In genomic region chr5:92321631-92322400, GRCm38 (mm10) we compare ENCODE assay signal across 23 mouse cellular contexts. TPM values are rescaled to one million over a fixed set of nuclear protein-coding genes. Genes with fewer than 3 reads are reported as not detected.
DNase-seq lines count a peak whose midpoint lies in the region; ATAC-seq and TF ChIP-seq lines count a peak whose summit lies in the region.
"Had no signal": no experiment of that assay in that cellular context is flagged by ENCODE, and none has a peak within 500 bp of the region (broad histone marks: within the 10 kb centered on the region; RNA-seq: fewer than 3 reads in every experiment).

No protein-coding gene starts in this region.

- H3K4me2 ChIP-seq in intestine, embryonic 16.5 days (ENCODE audit: low read depth, low read length): no peak overlapping the region
- no peak overlapping the region for H3K4me2 ChIP-seq in intestine, embryonic 15.5 days (replicated peaks)
- H3K4me2 ChIP-seq in liver, postnatal 0 days (ENCODE audit: low read depth, low read length): no peak overlapping the region
- H3K4me2 ChIP-seq in liver, embryonic 12.5 days: no peak overlapping the region
- H3K4me2 ChIP-seq: hindbrain, embryonic 15.5 days; liver, embryonic 13.5 days; midbrain, embryonic 12.5 days had no signal

- TF ChIP-seq EP300 in liver, postnatal 0 days (IDR thresholded peaks at IDR 0.05; ENCODE audit: low read depth): no peak

- H3K9ac ChIP-seq in intestine, embryonic 16.5 days (ENCODE audit: low read depth, low read length): no peak overlapping the region
- no peak overlapping the region for H3K9ac ChIP-seq in intestine, embryonic 15.5 days
- no peak overlapping the region for H3K9ac ChIP-seq in liver, postnatal 0 days (replicated peaks)
- H3K9ac ChIP-seq in liver, embryonic 12.5 days: no peak overlapping the region
- H3K9ac ChIP-seq: hindbrain, embryonic 15.5 days; liver, embryonic 13.5 days; midbrain, embryonic 12.5 days had no signal

- 48% methylated on average over 8 of the region's 8 CpGs for WGBS in intestine, embryonic 16.5 days
- WGBS in intestine, embryonic 15.5 days: 36% methylated on average over 8 of the region's 8 CpGs
- WGBS in liver, postnatal 0 days (ENCODE audit: insufficient replicate concordance): 61% methylated on average over 8 of the region's 8 CpGs
- WGBS in liver, embryonic 12.5 days (ENCODE audit: insufficient replicate concordance): 57% methylated on average over 8 of the region's 8 CpGs

- peak; percentile 28; the same call in 1 of the 2 replicates for TF ChIP-seq CTCF in liver, postnatal 0 days (IDR thresholded peaks at IDR 0.05; ENCODE audit: low read depth)

- no peaks in the 10 kb centered on the region for H3K27me3 ChIP-seq in intestine, embryonic 16.5 days (replicated peaks; ENCODE audit: control insufficient read depth, insufficient read depth, low read length)
- H3K27me3 ChIP-seq in intestine, embryonic 15.5 days (replicated peaks): no peaks in the 10 kb centered on the region
- H3K27me3 ChIP-seq in liver, postnatal 0 days (ENCODE audit: insufficient read depth, low read length): no peaks in the 10 kb centered on the region
- no peaks in the 10 kb centered on the region for H3K27me3 ChIP-seq in liver, embryonic 12.5 days (replicated peaks)
- H3K27me3 ChIP-seq: hindbrain, embryonic 15.5 days; liver, embryonic 13.5 days; midbrain, embryonic 12.5 days had no signal

- 0 out of 2 replicates have a peak, but pooled peaks have one; percentile 31 for ATAC-seq in intestine, embryonic 16.5 days
- no peak for ATAC-seq in intestine, embryonic 15.5 days
- ATAC-seq in liver, postnatal 0 days: peak; percentile 80
- ATAC-seq in liver, embryonic 12.5 days: no peak
- ATAC-seq in megakaryocyte, adult 5-6 weeks (ENCODE audit: poor library complexity, severe bottlenecking): no peak

- 0 out of 2 replicates have a peak overlapping the region, but pooled peaks have one; percentile 13 for H3K27ac ChIP-seq in intestine, embryonic 16.5 days (ENCODE audit: low read length)
- H3K27ac ChIP-seq in intestine, embryonic 15.5 days: no peak overlapping the region
- H3K27ac ChIP-seq in liver, postnatal 0 days (ENCODE audit: low read depth): peak overlapping the region; percentile 53; the same call in 1 of the 2 replicates
- H3K27ac ChIP-seq in liver, embryonic 12.5 days: no peak overlapping the region
- H3K27ac ChIP-seq: embryonic facial prominence, embryonic 10.5 days; heart, embryonic 10.5 days; hindbrain, embryonic 15.5 days; liver, embryonic 13.5 days; midbrain, embryonic 12.5 days had no signal

- H3K4me3 ChIP-seq in intestine, embryonic 16.5 days (ENCODE audit: low read length): no peak overlapping the region
- no peak overlapping the region for H3K4me3 ChIP-seq in intestine, embryonic 15.5 days (replicated peaks)
- H3K4me3 ChIP-seq in liver, postnatal 0 days (ENCODE audit: low read depth, low read length): no peak overlapping the region
- H3K4me3 ChIP-seq in liver, embryonic 12.5 days: no peak overlapping the region
- H3K4me3 ChIP-seq: embryonic facial prominence, embryonic 10.5 days; erythroblast, embryonic 14.5 days; heart, embryonic 10.5 days; hindbrain, embryonic 15.5 days; liver, embryonic 13.5 days; midbrain, embryonic 12.5 days had no signal

- H3K36me3 ChIP-seq in intestine, embryonic 16.5 days (ENCODE audit: control insufficient read depth, insufficient read depth, low read length): no peaks in the 10 kb centered on the region
- no peaks in the 10 kb centered on the region for H3K36me3 ChIP-seq in intestine, embryonic 15.5 days
- no peaks in the 10 kb centered on the region for H3K36me3 ChIP-seq in liver, postnatal 0 days (replicated peaks; ENCODE audit: insufficient read depth, low read length)
- no peaks in the 10 kb centered on the region for H3K36me3 ChIP-seq in liver, embryonic 12.5 days
- H3K36me3 ChIP-seq: embryonic facial prominence, embryonic 10.5 days; heart, embryonic 10.5 days; hindbrain, embryonic 15.5 days; liver, embryonic 13.5 days; midbrain, embryonic 12.5 days had no signal

- DNase-seq in liver, postnatal 0 days: no peak
- DNase-seq in fibroblast of lung, adult 2 months (ENCODE audit: low read depth): peak; percentile 48
- peak; percentile 42 to 54 for DNase-seq in kidney, postnatal 4 days
- DNase-seq in cerebellum, adult 11-12 months: no peak
- DNase-seq: cerebellum, adult 2 months; gastrocnemius, postnatal 10 days; heart, postnatal 14 days; liver, embryonic 13.5 days; right cerebral cortex, postnatal 25 days; thymus, postnatal 25 days had no signal

- H3K4me1 ChIP-seq in intestine, embryonic 16.5 days (ENCODE audit: control insufficient read depth, insufficient read depth, low read length): no peaks in the 10 kb centered on the region
- 0 out of 2 replicates have a peak, but pooled peaks cover 4% of the 10 kb centered on the region for H3K4me1 ChIP-seq in intestine, embryonic 15.5 days (replicated peaks)
- no peaks in the 10 kb centered on the region for H3K4me1 ChIP-seq in liver, postnatal 0 days (ENCODE audit: insufficient read depth)
- H3K4me1 ChIP-seq in liver, embryonic 12.5 days: no peaks in the 10 kb centered on the region; the same call in 1 of the 2 replicates
- H3K4me1 ChIP-seq: embryonic facial prominence, embryonic 10.5 days; heart, embryonic 10.5 days; hindbrain, embryonic 15.5 days; midbrain, embryonic 12.5 days had no signal

- H3K9me3 ChIP-seq in intestine, embryonic 16.5 days (ENCODE audit: control insufficient read depth, low read length): no peaks in the 10 kb centered on the region
- no peaks in the 10 kb centered on the region for H3K9me3 ChIP-seq in intestine, embryonic 15.5 days
- no peaks in the 10 kb centered on the region for H3K9me3 ChIP-seq in liver, postnatal 0 days (ENCODE audit: low read length)
- no peaks in the 10 kb centered on the region for H3K9me3 ChIP-seq in liver, embryonic 12.5 days (replicated peaks)
- H3K9me3 ChIP-seq: embryonic facial prominence, embryonic 10.5 days; heart, embryonic 10.5 days; hindbrain, embryonic 15.5 days; liver, embryonic 13.5 days; midbrain, embryonic 12.5 days had no signal

RNA-seq across cellular contexts. Expression of gene Cxcl9, which starts 6.1 kb away (rescaled TPM):
- polyA plus RNA-seq in intestine, embryonic 16.5 days (2015; fragmentation: Nextera tagmentation; extraction: Ambion mirVana): 0.16 TPM in 1 of 2 replicates, not detected in the other
- 0.20 TPM in 1 of 2 replicates, not detected in the other for polyA plus RNA-seq in intestine, embryonic 15.5 days (2015; fragmentation: Nextera tagmentation; extraction: Ambion mirVana)
- 0.20 and 0.35 TPM in 2 replicates for polyA plus RNA-seq in liver, postnatal 0 days (2015; fragmentation: Nextera tagmentation; extraction: Ambion mirVana)
- polyA plus RNA-seq in liver, embryonic 12.5 days (2016; fragmentation: Nextera tagmentation; extraction: Ambion mirVana): not detected in 2 replicates
- total RNA-seq in megakaryocyte, adult 5-6 weeks (2015): 0.14 and 0.45 TPM in 2 replicates
- total RNA-seq in megakaryocyte, adult 5-6 weeks (2017): 0.61 and 10.7 TPM in 2 replicates
- total RNA-seq: layer of hippocampus, postnatal 25 days; left cerebral cortex, postnatal 14 days had no signal
- polyA plus RNA-seq: C2C12; cerebellum, adult 2 months; embryonic facial prominence, embryonic 10.5 days; erythroblast, embryonic 14.5 days; heart, embryonic 10.5 days; hindbrain, embryonic 15.5 days; liver, embryonic 13.5 days; midbrain, embryonic 12.5 days; neural tube, embryonic 14.5 days had no signal

RNA-seq across cellular contexts. Expression of gene Art3, which starts 9.8 kb away (rescaled TPM):
- 4.4 and 5.6 TPM in 2 replicates for polyA plus RNA-seq in intestine, embryonic 16.5 days (2015; fragmentation: Nextera tagmentation; extraction: Ambion mirVana)
- polyA plus RNA-seq in intestine, embryonic 15.5 days (2015; fragmentation: Nextera tagmentation; extraction: Ambion mirVana): 3.7 and 4.0 TPM in 2 replicates
- polyA plus RNA-seq in liver, postnatal 0 days (2015; fragmentation: Nextera tagmentation; extraction: Ambion mirVana): 2.3 and 4.0 TPM in 2 replicates
- polyA plus RNA-seq in liver, embryonic 12.5 days (2016; fragmentation: Nextera tagmentation; extraction: Ambion mirVana): 0.78 and 1.0 TPM in 2 replicates
- not detected in 2 replicates for total RNA-seq in megakaryocyte, adult 5-6 weeks (2015)
- total RNA-seq in megakaryocyte, adult 5-6 weeks (2017): not detected in 2 replicates
- polyA plus RNA-seq: erythroblast, embryonic 14.5 days had no signal

RNA-seq across cellular contexts. Expression of gene Sdad1, which starts 11.5 kb away (rescaled TPM):
- 32.8 and 35.8 TPM in 2 replicates for polyA plus RNA-seq in intestine, embryonic 16.5 days (2015; fragmentation: Nextera tagmentation; extraction: Ambion mirVana)
- 37.3 and 40.1 TPM in 2 replicates for polyA plus RNA-seq in intestine, embryonic 15.5 days (2015; fragmentation: Nextera tagmentation; extraction: Ambion mirVana)
- polyA plus RNA-seq in liver, postnatal 0 days (2015; fragmentation: Nextera tagmentation; extraction: Ambion mirVana): 13.1 and 13.4 TPM in 2 replicates
- 35.1 and 36.3 TPM in 2 replicates for polyA plus RNA-seq in liver, embryonic 12.5 days (2016; fragmentation: Nextera tagmentation; extraction: Ambion mirVana)
- 21.6 and 32.1 TPM in 2 replicates for total RNA-seq in megakaryocyte, adult 5-6 weeks (2015)
- total RNA-seq in megakaryocyte, adult 5-6 weeks (2017): 38.3 and 50.1 TPM in 2 replicates

RNA-seq across cellular contexts. Expression of gene Cxcl10, which starts 26.9 kb away (rescaled TPM):
- 2.0 and 3.3 TPM in 2 replicates for polyA plus RNA-seq in intestine, embryonic 16.5 days (2015; fragmentation: Nextera tagmentation; extraction: Ambion mirVana)
- 1.9 and 2.4 TPM in 2 replicates for polyA plus RNA-seq in intestine, embryonic 15.5 days (2015; fragmentation: Nextera tagmentation; extraction: Ambion mirVana)
- polyA plus RNA-seq in liver, postnatal 0 days (2015; fragmentation: Nextera tagmentation; extraction: Ambion mirVana): 7.5 and 8.0 TPM in 2 replicates
- 6.6 and 6.7 TPM in 2 replicates for polyA plus RNA-seq in liver, embryonic 12.5 days (2016; fragmentation: Nextera tagmentation; extraction: Ambion mirVana)
- 27.7 and 36.5 TPM in 2 replicates for total RNA-seq in megakaryocyte, adult 5-6 weeks (2015)
- 7.3 and 7.4 TPM in 2 replicates for total RNA-seq in megakaryocyte, adult 5-6 weeks (2017)
- total RNA-seq: layer of hippocampus, postnatal 25 days; left cerebral cortex, postnatal 14 days had no signal
- polyA plus RNA-seq: erythroblast, embryonic 14.5 days; midbrain, embryonic 12.5 days; neural tube, embryonic 14.5 days had no signal

RNA-seq across cellular contexts. Expression of gene Naaa, which starts 43.8 kb away (rescaled TPM):
- 30.8 and 32.2 TPM in 2 replicates for polyA plus RNA-seq in intestine, embryonic 16.5 days (2015; fragmentation: Nextera tagmentation; extraction: Ambion mirVana)
- 24.2 and 26.8 TPM in 2 replicates for polyA plus RNA-seq in intestine, embryonic 15.5 days (2015; fragmentation: Nextera tagmentation; extraction: Ambion mirVana)
- polyA plus RNA-seq in liver, postnatal 0 days (2015; fragmentation: Nextera tagmentation; extraction: Ambion mirVana): 6.1 and 7.5 TPM in 2 replicates
- 3.0 TPM in 2 replicates for polyA plus RNA-seq in liver, embryonic 12.5 days (2016; fragmentation: Nextera tagmentation; extraction: Ambion mirVana)
- 310 and 351 TPM in 2 replicates for total RNA-seq in megakaryocyte, adult 5-6 weeks (2015)
- total RNA-seq in megakaryocyte, adult 5-6 weeks (2017): 171 and 196 TPM in 2 replicates

Comparison
In these comparisons a context has a peak if more than half of its experiments do, and no peak if none do; other contexts are left out.
1. ATAC-seq: peak in intestine, embryonic 16.5 days (single experiment) and liver, postnatal 0 days (single experiment); none in intestine, embryonic 15.5 days (single experiment), liver, embryonic 12.5 days (single experiment) and megakaryocyte, adult 5-6 weeks (single experiment).
2. H3K27ac ChIP-seq: peak in intestine, embryonic 16.5 days (single experiment) and liver, postnatal 0 days (single experiment); none in intestine, embryonic 15.5 days (single experiment) and liver, embryonic 12.5 days (single experiment).
3. DNase-seq: peak in fibroblast of lung, adult 2 months (single experiment) and kidney, postnatal 4 days (2 of 2); none in liver, postnatal 0 days (single experiment) and cerebellum, adult 11-12 months (single experiment).